Mouse (Mus musculus): ENCODE results near the gene Olfr629. TPM values are rescaled to one million over a fixed set of nuclear protein-coding genes. Genes with fewer than 3 reads are reported as not detected.
"Not testable (repeated sequence)": the region's sequence is repeated elsewhere in the genome, so short reads cannot be mapped to it uniquely, and the experiment has no call there.

Gene Olfr629
- not detected for total RNA-seq (2021)

- no peak for DNase-seq
- intact Hi-C loops (cut with DNase I), result no loop called here
Observed at GRCm38 (mm10) chr7:103744843-103745242, at the start of gene Olfr629. TSS of gene Olfr629 (minus strand) at chr7:103744943.

GRCm38 (mm10) chr7:103792669-103793388 lies 48.1 kb upstream of the Olfr629 start:
- DNase-seq, result no peak
- intact Hi-C loops (cut with DNase I), result no loop called here

GRCm38 (mm10) chr7:103791721-103792120 lies 47.0 kb upstream of the Olfr629 start, which contains the start of gene Olfr67:
TSS of gene Olfr67 (minus strand) at chr7:103791821.
- intact Hi-C loops (cut with DNase I), result no loop called here
- DNase-seq, result no peak

GRCm38 (mm10) chr7:103779598-103779997 lies 34.9 kb upstream of the Olfr629 start, which contains the start of gene Olfr68:
TSS of gene Olfr68 (minus strand) at chr7:103779698.
- DNase-seq, result no peak
- intact Hi-C loops (cut with DNase I), result no loop called here

GRCm38 (mm10) chr7:103777652-103778051 lies 32.9 kb upstream of the Olfr629 start:
- intact Hi-C loops (cut with DNase I), result not testable (repeated sequence)

GRCm38 (mm10) chr7:103771494-103771893 lies 26.8 kb upstream of the Olfr629 start, which contains the start of gene Olfr69:
TSS of gene Olfr69 (minus strand) at chr7:103771594.
- no peak for DNase-seq
- intact Hi-C loops (cut with DNase I), result no loop called here

More at GRCm38 (mm10) chr7:103777652-103778051, 32.9 kb upstream of the Olfr629 start:
- not testable (repeated sequence) for DNase-seq

- intact Hi-C loops (cut with DNase I); DNase-seq: not testable (repeated sequence)
Observed at GRCm38 (mm10) chr7:103767687-103768086, 22.9 kb upstream of the Olfr629 start.

- intact Hi-C loops (cut with DNase I), result not testable (repeated sequence)
Observed at GRCm38 (mm10) chr7:103762212-103762611, 17.5 kb upstream of the Olfr629 start.

GRCm38 (mm10) chr7:103757233-103757632 lies 12.5 kb upstream of the Olfr629 start, which contains the start of gene Olfr630:
TSS of gene Olfr630 (minus strand) at chr7:103757333.
- intact Hi-C loops (cut with DNase I), result no loop called here
- no peak for DNase-seq

More at GRCm38 (mm10) chr7:103762212-103762611, 17.5 kb upstream of the Olfr629 start:
- not testable (repeated sequence) for DNase-seq

- intact Hi-C loops (cut with DNase I), result no loop called here
- DNase-seq, result no peak
Observed at GRCm38 (mm10) chr7:103730074-103730473, 14.7 kb downstream of the Olfr629 start, which contains the start of gene Olfr628. TSS of gene Olfr628 (plus strand) at chr7:103730374.

- intact Hi-C loops (cut with DNase I); DNase-seq: not testable (repeated sequence)
Observed at GRCm38 (mm10) chr7:103716398-103716797, 28.3 kb downstream of the Olfr629 start.

- DNase-seq, result no peak
- intact Hi-C loops (cut with DNase I), result no loop called here
Observed at GRCm38 (mm10) chr7:103714371-103714770, 30.4 kb downstream of the Olfr629 start, which contains the start of gene Olfr243. TSS of gene Olfr243 (plus strand) at chr7:103714671.

GRCm38 (mm10) chr7:103712024-103712423 lies 32.7 kb downstream of the Olfr629 start:
- intact Hi-C loops (cut with DNase I), result no loop called here
- no peak for DNase-seq

GRCm38 (mm10) chr7:103699469-103699868 lies 45.3 kb downstream of the Olfr629 start:
- DNase-seq, result no peak
- intact Hi-C loops (cut with DNase I), result no loop called here

Other genes with a start within 250 kb of the Olfr629 start
- not detected for gene Olfr609, start 246.9 kb downstream of the Olfr629 start, total RNA-seq (2021)
- gene Olfr610, start 232.8 kb downstream of the Olfr629 start, total RNA-seq (2021), result not detected
- gene Olfr611, start 224.1 kb downstream of the Olfr629 start, total RNA-seq (2021), result not detected
- not detected for gene Olfr612, start 202.2 kb downstream of the Olfr629 start, total RNA-seq (2021)
- gene Olfr613, start 196.9 kb downstream of the Olfr629 start, total RNA-seq (2021), result not detected
- not detected for gene Olfr615, start 188.9 kb downstream of the Olfr629 start, total RNA-seq (2021)
- gene Olfr616, start 175.8 kb downstream of the Olfr629 start, total RNA-seq (2021), result not detected
- not detected for gene Olfr617, start 171.9 kb downstream of the Olfr629 start, total RNA-seq (2021)
- not detected for gene Olfr618, start 154.8 kb downstream of the Olfr629 start, total RNA-seq (2021)
- not detected for gene Olfr619, start 144.4 kb downstream of the Olfr629 start, total RNA-seq (2021)
- not detected for gene Olfr620, start 132.4 kb downstream of the Olfr629 start, total RNA-seq (2021)
- not detected for gene Olfr622, start 102.2 kb downstream of the Olfr629 start, total RNA-seq (2021)
- gene Olfr623, start 81.2 kb downstream of the Olfr629 start, total RNA-seq (2021), result not detected
- under 1 TPM in 1 of 2 experiments, not detected in 1; 0.08 TPM for gene Olfr624, start 73.8 kb downstream of the Olfr629 start, total RNA-seq (2021)
- not detected for gene Olfr625-ps1, start 62.2 kb downstream of the Olfr629 start, total RNA-seq (2021)
- not detected for gene Olfr243, start 30.3 kb downstream of the Olfr629 start, total RNA-seq (2021)
- gene Olfr628, start 14.6 kb downstream of the Olfr629 start, total RNA-seq (2021), result not detected
- gene Olfr630, start 12.4 kb upstream of the Olfr629 start, total RNA-seq (2021), result not detected
- not detected for gene Olfr69, start 26.7 kb upstream of the Olfr629 start, total RNA-seq (2021)
- gene Olfr68, start 34.8 kb upstream of the Olfr629 start, total RNA-seq (2021), result not detected
- gene Olfr67, start 46.9 kb upstream of the Olfr629 start, total RNA-seq (2021), result not detected
- gene Hbb-bt, start 69.1 kb upstream of the Olfr629 start, total RNA-seq (2021), result 10 to 100 TPM in 1 of 2 experiments, 1 to 10 TPM in 1; 8.8 to 20.4 TPM
- gene Hbb-bs, start 83.2 kb upstream of the Olfr629 start, total RNA-seq (2021), result 100 to 1,000 TPM in 1 of 2 experiments, 10 to 100 TPM in 1; 41.0 to 135 TPM
- gene Hbb-bh2, start 95.6 kb upstream of the Olfr629 start, total RNA-seq (2021), result not detected
- gene Hbb-bh1, start 98.2 kb upstream of the Olfr629 start, total RNA-seq (2021), result not detected
- not detected for gene Hbb-y, start 108.3 kb upstream of the Olfr629 start, total RNA-seq (2021)
- not detected for gene Olfr66, start 141.3 kb upstream of the Olfr629 start, total RNA-seq (2021)
- gene Olfr64, start 149.5 kb upstream of the Olfr629 start, total RNA-seq (2021), result not detected
- gene Olfr65, start 158.5 kb upstream of the Olfr629 start, total RNA-seq (2021), result not detected
- not detected for gene Olfr631, start 183.9 kb upstream of the Olfr629 start, total RNA-seq (2021)
- not detected for gene Olfr632, start 189.4 kb upstream of the Olfr629 start, total RNA-seq (2021)
- not detected for gene Olfr633, start 199.5 kb upstream of the Olfr629 start, total RNA-seq (2021)
- under 1 TPM in 1 of 2 experiments, not detected in 1; 0.08 TPM for gene Olfr635, start 226.2 kb upstream of the Olfr629 start, total RNA-seq (2021)

All from left cerebral cortex, postnatal 4 days (tissue).